In the genomic region with DNA sequence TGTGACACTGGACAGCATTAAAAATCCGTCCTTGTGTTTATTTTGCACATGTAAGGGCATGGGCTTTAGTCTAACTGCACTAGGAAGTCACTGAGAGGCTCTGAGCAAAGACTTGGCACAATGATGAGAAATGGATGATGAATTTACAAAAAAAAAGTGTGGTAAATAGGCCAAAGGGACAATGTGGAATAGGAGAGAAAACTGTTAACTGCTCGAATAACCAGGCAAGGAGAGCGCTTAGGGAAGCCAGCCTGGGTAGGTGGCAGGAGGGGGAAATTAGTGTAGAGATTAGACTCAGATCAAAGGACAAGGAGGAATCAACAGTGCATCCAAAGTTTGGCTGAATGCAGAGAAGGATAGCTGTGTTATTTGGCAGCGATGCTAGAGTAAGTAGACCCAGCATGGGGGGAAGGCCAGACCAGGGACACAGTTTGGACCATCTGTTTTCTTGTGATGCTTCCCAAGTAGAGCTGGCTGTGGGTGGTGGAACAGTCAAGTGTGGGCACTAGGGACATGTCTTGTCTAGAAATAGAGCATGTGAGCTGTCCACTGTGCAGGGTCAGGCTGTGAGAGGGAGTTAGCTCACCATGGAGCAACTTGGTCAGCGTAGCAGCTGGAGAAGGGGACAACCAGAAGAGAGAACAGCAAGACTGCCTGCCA, we compare ENCODE assay signal across 9 mouse cellular contexts.
DNase-seq lines count a peak whose midpoint lies in the region.
"Had no signal": no experiment of that assay in that cellular context is flagged by ENCODE, and none has a peak within 500 bp of the region (broad histone marks: within the 10 kb centered on the region; RNA-seq: fewer than 3 reads in every experiment).

No protein-coding gene starts in this region.

- peak; percentile 90 for DNase-seq in heart, adult 11 months
- no peak for DNase-seq in heart, adult 8-10 months (ENCODE audit: low spot score)
- peak; percentile 23 for DNase-seq in layer of hippocampus, adult 9-11 months
- no peak for DNase-seq in layer of hippocampus, adult 9-10 months (ENCODE audit: low spot score)
- DNase-seq in cerebellum, postnatal 14 days, result peak; percentile 19 to 76
- DNase-seq in right cerebral cortex, adult 2 months (ENCODE audit: low spot score in 2 of 2), result peak; percentile 48 to 58
- DNase-seq in gastrocnemius, postnatal 25 days, result no peak
- DNase-seq in adrenal gland, postnatal 14 days, result no peak
- DNase-seq: embryo, embryonic 11 days had no signal

Comparison
In these comparisons a context has a peak if more than half of its experiments do, and no peak if none do; other contexts are left out.
1. DNase-seq: peak in heart, adult 11 months (single experiment), layer of hippocampus, adult 9-11 months (single experiment), cerebellum, postnatal 14 days (2 of 2) and right cerebral cortex, adult 2 months (2 of 2); none in heart, adult 8-10 months (single experiment), layer of hippocampus, adult 9-10 months (single experiment), gastrocnemius, postnatal 25 days (single experiment) and adrenal gland, postnatal 14 days (single experiment).